Mouse (Mus musculus) neural tube, embryonic 14.5 days (tissue): ENCODE measurements at regions not wholly inside any gene's neighbourhood (a gene's known extent, or its start where the extent isn't known, plus 50 kb on each side); places are given as distances from the start of the nearest gene placed in this dataset.

Experiments
- ATAC-seq: fragments of 200-750 bp; cut with Nextera tagmentation; 2 replicates; pipeline ENCODE4 v1.8.0; 2017; ENCODE audit warnings: low read depth, mild to moderate bottlenecking, moderate TSS enrichment, moderate library complexity
- H3K27ac ChIP-seq: fragments of 300-500 bp; sonication (generic); 2 replicates; pipeline ENCODE4 v1.5.1; 2014; ENCODE audit warnings: low read depth, mild to moderate bottlenecking, control low read depth, low read length, moderate library complexity, mixed read lengths
- H3K27me3 ChIP-seq: fragments of 300-500 bp; sonication (generic); 2 replicates; pipeline ENCODE4 v1.6.1; 2014; ENCODE audit warnings: low read length; ENCODE audit not compliant: control insufficient read depth, insufficient read depth
- H3K36me3 ChIP-seq: fragments of 300-500 bp; sonication (generic); 2 replicates; pipeline ENCODE4 v1.6.1; 2014; ENCODE audit warnings: low read length, mixed read lengths; ENCODE audit not compliant: control insufficient read depth, insufficient read depth
- H3K4me1 ChIP-seq: fragments of 300-500 bp; sonication (generic); 2 replicates; pipeline ENCODE4 v1.6.1; 2014; ENCODE audit warnings: low read length; ENCODE audit not compliant: control insufficient read depth, insufficient read depth
- H3K4me2 ChIP-seq: fragments of 300-500 bp; sonication (generic); 2 replicates; pipeline ENCODE4 v1.6.1; 2014; ENCODE audit warnings: mild to moderate bottlenecking, low read depth, low read length, control low read depth
- H3K4me3 ChIP-seq: fragments of 300-500 bp; sonication (generic); 2 replicates; pipeline ENCODE4 v1.5.1; 2014; ENCODE audit warnings: low read depth, low read length, control low read depth, mixed read lengths
- H3K9ac ChIP-seq: fragments of 300-500 bp; sonication (generic); replicated peaks from 2 replicates; pipeline ENCODE4 v1.6.1; 2014; ENCODE audit warnings: low read depth, mild to moderate bottlenecking, control low read depth, low read length, mixed read lengths
- H3K9me3 ChIP-seq: fragments of 300-500 bp; sonication (generic); 2 replicates; pipeline ENCODE4 v1.6.1; 2016; ENCODE audit warnings: low read length; ENCODE audit not compliant: control insufficient read depth
- WGBS: fragments of 180-500 bp; shearing (Covaris S2); extraction: QIAGEN DNeasy Blood & Tissue Kit; methylation state at CpG from one replicate; pipeline ENCODE4 v1.1.7; 2014; 5-methylcytosine and 5-hydroxymethylcytosine counted together

GRCm38 (mm10) chr8:96586129-96586528 is 697.8 kb upstream of the Got2 start:
- Histone ChIP-seq H3K4me1 (no peaks in the 10 kb centered on the region), H3K4me3 (no peak overlapping the region), H3K36me3 (no peaks in the 10 kb centered on the region), H3K27ac (no peak overlapping the region), H3K9me3 (no peaks in the 10 kb centered on the region), H3K27me3 (no peaks in the 10 kb centered on the region), H3K9ac (no peak overlapping the region), H3K4me2 (no peak overlapping the region)
- ATAC-seq = no peak
- WGBS = 66% methylated on average over 3 of the region's 3 CpGs

GRCm38 (mm10) chr8:96552512-96552911 is 664.2 kb upstream of the Got2 start:
- no peak overlapping the region for H3K9ac ChIP-seq
- 88% methylated on average over 10 of the region's 10 CpGs for WGBS

GRCm38 (mm10) chr8:96550408-96550807 is 662.1 kb upstream of the Got2 start:
- Histone ChIP-seq H3K27me3 (no peaks in the 10 kb centered on the region), H3K36me3 (no peaks in the 10 kb centered on the region), H3K4me2 (no peak overlapping the region), H3K4me3 (no peak overlapping the region), H3K9me3 (no peaks in the 10 kb centered on the region), H3K27ac (no peak overlapping the region), H3K9ac (no peak overlapping the region), H3K4me1 (no peaks in the 10 kb centered on the region)
- WGBS = 92% methylated on average over 2 of the region's 2 CpGs
- no peak for ATAC-seq

More at GRCm38 (mm10) chr8:96552512-96552911, 664.2 kb upstream of the Got2 start:
- Histone ChIP-seq H3K36me3 (no peaks in the 10 kb centered on the region), H3K4me3 (no peak overlapping the region), H3K4me1 (no peaks in the 10 kb centered on the region), H3K4me2 (no peak overlapping the region), H3K27ac (no peak overlapping the region), H3K9me3 (no peaks in the 10 kb centered on the region), H3K27me3 (no peaks in the 10 kb centered on the region)
- ATAC-seq = no peak

- WGBS = 51% methylated on average over 4 of the region's 4 CpGs
- H3K4me3 ChIP-seq = no peak overlapping the region
- H3K27me3 ChIP-seq = no peaks in the 10 kb centered on the region
- H3K4me2 ChIP-seq = no peak overlapping the region
- peak; percentile 79 for ATAC-seq
- no peaks in the 10 kb centered on the region for H3K9me3 ChIP-seq
- H3K27ac ChIP-seq = no peak overlapping the region
- no peaks in the 10 kb centered on the region for H3K36me3 ChIP-seq
- no peaks in the 10 kb centered on the region for H3K4me1 ChIP-seq
- no peak overlapping the region for H3K9ac ChIP-seq
These were observed 660.3 kb upstream of the Got2 start for GRCm38 (mm10) chr8:96548663-96549062.

GRCm38 (mm10) chr8:96548187-96548586 is 659.8 kb upstream of the Got2 start:
- Histone ChIP-seq H3K9me3 (no peaks in the 10 kb centered on the region), H3K27me3 (no peaks in the 10 kb centered on the region), H3K36me3 (no peaks in the 10 kb centered on the region), H3K4me3 (no peak overlapping the region), H3K27ac (no peak overlapping the region), H3K4me2 (no peak overlapping the region), H3K4me1 (no peaks in the 10 kb centered on the region), H3K9ac (no peak overlapping the region)
- ATAC-seq = peak; percentile 60

GRCm38 (mm10) chr8:96542215-96542614 is 653.9 kb upstream of the Got2 start:
- Histone ChIP-seq H3K4me2 (no peak overlapping the region), H3K4me1 (no peaks in the 10 kb centered on the region), H3K27me3 (no peaks in the 10 kb centered on the region), H3K9ac (no peak overlapping the region), H3K27ac (no peak overlapping the region), H3K4me3 (no peak overlapping the region), H3K9me3 (no peaks in the 10 kb centered on the region), H3K36me3 (no peaks in the 10 kb centered on the region)
- WGBS = 93% methylated on average over 3 of the region's 3 CpGs
- ATAC-seq = no peak

- 64% methylated on average over 6 of the region's 6 CpGs for WGBS
- Histone ChIP-seq H3K9me3 (no peaks in the 10 kb centered on the region), H3K27me3 (no peaks in the 10 kb centered on the region), H3K4me1 (no peaks in the 10 kb centered on the region), H3K27ac (no peak overlapping the region), H3K9ac (no peak overlapping the region), H3K4me3 (no peak overlapping the region), H3K36me3 (no peaks in the 10 kb centered on the region), H3K4me2 (no peak overlapping the region)
- no peak for ATAC-seq
These were observed 610.5 kb upstream of the Got2 start for GRCm38 (mm10) chr8:96498854-96499253.

- Histone ChIP-seq H3K4me1 (no peaks in the 10 kb centered on the region), H3K27ac (no peak overlapping the region), H3K9me3 (no peaks in the 10 kb centered on the region), H3K4me2 (no peak overlapping the region), H3K36me3 (no peaks in the 10 kb centered on the region), H3K9ac (no peak overlapping the region), H3K4me3 (no peak overlapping the region), H3K27me3 (no peaks in the 10 kb centered on the region)
- no peak for ATAC-seq
- 80% methylated on average over 3 of the region's 3 CpGs for WGBS
These were observed 607.1 kb upstream of the Got2 start for GRCm38 (mm10) chr8:96495406-96495805.

GRCm38 (mm10) chr8:96489804-96490203 is 601.5 kb upstream of the Got2 start:
- H3K9ac ChIP-seq = no peak overlapping the region
- no peaks in the 10 kb centered on the region for H3K36me3 ChIP-seq
- WGBS = 65% methylated on average over 2 of the region's 2 CpGs
- peaks cover 5% of the 10 kb centered on the region; the same call in 1 of the 2 replicates for H3K4me1 ChIP-seq
- no peak overlapping the region for H3K27ac ChIP-seq
- no peak for ATAC-seq
- H3K9me3 ChIP-seq = no peaks in the 10 kb centered on the region
- H3K4me2 ChIP-seq = no peak overlapping the region
- H3K27me3 ChIP-seq = no peaks in the 10 kb centered on the region
- H3K4me3 ChIP-seq = no peak overlapping the region
